Mouse (Mus musculus): Measurements from ENCODE around the gene Mef2d. TPM values are rescaled to one million over a fixed set of nuclear protein-coding genes. Genes with fewer than 3 reads are reported as not detected.
A peak's percentile ranks its signal among the peaks of the same experiment; 100 is the strongest.

Gene Mef2d
- polyA plus RNA-seq, 1 experiment from 2014 or later: 11.1 TPM

GRCm38 (mm10) chr3:88200161-88200971 lies 58.2 kb downstream of the Mef2d start:
- Histone ChIP-seq H3K4me1 (peaks cover 100% of the 10 kb centered on the region), H3K4me3 (peak overlapping the region; percentile 78), H3K27me3 (ENCODE audit: poor library complexity, severe bottlenecking) (peaks cover 100% of the 10 kb centered on the region), H3K9me3 (no peaks in the 10 kb centered on the region), H3K36me3 (replicated peaks) (no peaks in the 10 kb centered on the region), H3K27ac (peak overlapping the region; percentile 98)
- WGBS: under 1% methylated on average over 61 of the region's 61 CpGs
- peak; percentile 63 for DNase-seq (ENCODE audit: extremely low spot score, low spot score)

DNA sequence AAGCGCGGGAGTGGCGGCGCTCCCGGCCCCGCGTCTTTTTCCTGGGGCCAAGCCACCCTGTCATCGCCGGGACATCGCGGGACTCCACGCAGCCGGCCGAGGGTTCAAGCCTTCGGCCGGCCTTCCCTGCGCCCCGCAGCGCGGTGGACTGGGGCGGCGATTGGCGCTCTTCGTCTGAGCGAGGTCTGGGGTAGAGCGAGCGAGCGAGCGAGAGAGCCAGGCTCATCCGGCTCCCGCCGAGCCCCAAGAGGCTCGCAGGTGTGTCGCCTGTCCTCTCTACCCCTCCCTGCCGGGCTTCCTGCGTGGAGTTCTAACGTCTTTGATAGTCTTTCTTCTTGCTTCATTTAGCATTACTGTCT lies 58.8 kb downstream of the Mef2d start:
- Histone ChIP-seq H3K36me3 (replicated peaks) (no peaks in the 10 kb centered on the region), H3K27ac (peak overlapping the region; percentile 98)
- DNase-seq (ENCODE audit: extremely low spot score, low spot score): peak; percentile 34

GRCm38 (mm10) chr3:88201640-88202039 lies 59.5 kb downstream of the Mef2d start:
- 11% methylated on average over 5 of the region's 5 CpGs for WGBS
- H3K9me3 ChIP-seq: no peaks in the 10 kb centered on the region
- peaks cover 100% of the 10 kb centered on the region for H3K27me3 ChIP-seq (ENCODE audit: poor library complexity, severe bottlenecking)
- peak overlapping the region; percentile 98 for H3K27ac ChIP-seq
- peak; percentile 17 for DNase-seq (ENCODE audit: extremely low spot score, low spot score)
- peaks cover 100% of the 10 kb centered on the region for H3K4me1 ChIP-seq
- H3K36me3 ChIP-seq (replicated peaks): no peaks in the 10 kb centered on the region
- peak overlapping the region; percentile 78 for H3K4me3 ChIP-seq

More for the DNA sequence above, 58.8 kb downstream of the Mef2d start:
- WGBS: 0% methylated on average over 37 of the region's 37 CpGs
- peaks cover 100% of the 10 kb centered on the region for H3K27me3 ChIP-seq (ENCODE audit: poor library complexity, severe bottlenecking)
- peak overlapping the region; percentile 78 for H3K4me3 ChIP-seq
- peaks cover 100% of the 10 kb centered on the region for H3K4me1 ChIP-seq
- H3K9me3 ChIP-seq: no peaks in the 10 kb centered on the region

GRCm38 (mm10) chr3:88202986-88203385 lies 60.8 kb downstream of the Mef2d start:
- peak; percentile 21 for DNase-seq (ENCODE audit: extremely low spot score, low spot score)
- Histone ChIP-seq H3K27ac (peak overlapping the region; percentile 98), H3K27me3 (ENCODE audit: poor library complexity, severe bottlenecking) (peaks cover 100% of the 10 kb centered on the region), H3K4me1 (peaks cover 100% of the 10 kb centered on the region), H3K4me3 (peak overlapping the region; percentile 78), H3K36me3 (replicated peaks) (no peaks in the 10 kb centered on the region), H3K9me3 (no peaks in the 10 kb centered on the region)
- WGBS: 4% methylated on average over 6 of the region's 6 CpGs

DNA sequence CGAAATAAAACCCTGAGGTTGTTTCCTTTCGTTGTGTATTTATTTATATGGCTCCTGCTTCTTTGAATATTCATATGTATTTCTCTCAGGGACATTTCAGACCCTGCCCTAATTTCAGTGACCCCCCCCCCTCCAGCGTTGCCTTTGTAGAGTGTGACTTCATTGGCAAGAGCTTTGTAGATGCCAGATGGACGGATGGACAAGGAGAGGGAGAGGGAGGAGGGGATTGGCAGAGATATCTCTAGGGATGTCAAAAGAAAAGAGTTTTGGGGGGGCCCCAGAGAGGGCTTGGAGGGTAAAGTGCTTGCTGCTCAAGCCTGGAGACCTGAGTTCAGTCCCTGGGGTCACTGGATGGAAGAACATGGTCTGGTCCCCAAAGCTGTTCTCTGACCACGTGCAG lies 61.3 kb downstream of the Mef2d start:
- Histone ChIP-seq H3K36me3 (replicated peaks) (no peaks in the 10 kb centered on the region), H3K4me3 (peak overlapping the region; percentile 78), H3K27me3 (ENCODE audit: poor library complexity, severe bottlenecking) (peaks cover 100% of the 10 kb centered on the region), H3K4me1 (peaks cover 100% of the 10 kb centered on the region), H3K9me3 (no peaks in the 10 kb centered on the region), H3K27ac (peak overlapping the region; percentile 98)
- DNase-seq (ENCODE audit: extremely low spot score, low spot score): peak; percentile 15
- WGBS: 7% methylated on average over 5 of the region's 5 CpGs

DNA sequence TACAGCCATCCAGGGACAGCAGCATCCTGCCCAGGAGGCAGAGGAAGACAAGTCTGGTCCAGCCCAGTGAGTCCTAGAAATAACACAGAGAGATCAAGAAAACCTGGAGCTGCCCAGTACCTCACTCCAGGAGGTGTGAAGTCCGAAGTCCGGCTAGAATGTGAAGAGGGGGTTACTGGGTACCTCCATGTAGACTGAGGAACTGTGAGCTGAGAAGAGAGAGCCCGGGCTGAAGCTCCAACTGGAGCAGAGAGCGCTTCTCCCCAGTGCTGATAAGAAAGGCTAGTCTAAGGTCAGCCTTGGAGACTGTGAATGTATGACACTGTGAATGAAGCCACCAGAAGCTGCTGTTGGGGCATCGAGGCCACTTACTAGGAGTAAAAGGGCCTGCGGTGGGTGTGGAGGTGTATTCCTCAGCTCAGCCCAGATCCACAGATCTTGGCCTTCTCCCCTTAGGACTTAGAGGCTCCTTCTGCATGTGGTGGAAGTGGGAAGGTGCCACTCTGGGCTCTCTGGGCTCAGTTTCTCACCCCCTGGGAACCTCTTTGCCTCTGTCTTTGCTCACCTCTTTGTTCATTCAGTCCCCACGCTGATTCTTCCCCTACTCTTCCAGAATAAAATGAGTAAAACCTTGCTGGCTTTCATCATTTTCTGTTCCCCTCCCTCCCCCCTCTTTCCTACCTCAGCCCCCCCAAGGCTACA lies 62.0 kb downstream of the Mef2d start:
- Histone ChIP-seq H3K27me3 (ENCODE audit: poor library complexity, severe bottlenecking) (peaks cover 100% of the 10 kb centered on the region), H3K36me3 (replicated peaks) (peaks cover 2% of the 10 kb centered on the region; the same call in 1 of the 2 replicates), H3K9me3 (no peaks in the 10 kb centered on the region), H3K4me1 (peaks cover 100% of the 10 kb centered on the region), H3K27ac (peak overlapping the region; percentile 98), H3K4me3 (peak overlapping the region; percentile 78)
- peak; percentile 25 for DNase-seq (ENCODE audit: extremely low spot score, low spot score)
- 6% methylated on average over 7 of the region's 7 CpGs for WGBS

- Histone ChIP-seq H3K4me1 (peaks cover 100% of the 10 kb centered on the region), H3K36me3 (replicated peaks) (peaks cover 7% of the 10 kb centered on the region), H3K27ac (peak overlapping the region; percentile 98), H3K9me3 (no peaks in the 10 kb centered on the region), H3K4me3 (peak overlapping the region; percentile 78), H3K27me3 (ENCODE audit: poor library complexity, severe bottlenecking) (peaks cover 100% of the 10 kb centered on the region)
- 9% methylated on average over 1 of the region's 1 CpGs for WGBS
- DNase-seq (ENCODE audit: extremely low spot score, low spot score): peak; percentile 15
Observed at GRCm38 (mm10) chr3:88204751-88205150, 62.6 kb downstream of the Mef2d start.

DNA sequence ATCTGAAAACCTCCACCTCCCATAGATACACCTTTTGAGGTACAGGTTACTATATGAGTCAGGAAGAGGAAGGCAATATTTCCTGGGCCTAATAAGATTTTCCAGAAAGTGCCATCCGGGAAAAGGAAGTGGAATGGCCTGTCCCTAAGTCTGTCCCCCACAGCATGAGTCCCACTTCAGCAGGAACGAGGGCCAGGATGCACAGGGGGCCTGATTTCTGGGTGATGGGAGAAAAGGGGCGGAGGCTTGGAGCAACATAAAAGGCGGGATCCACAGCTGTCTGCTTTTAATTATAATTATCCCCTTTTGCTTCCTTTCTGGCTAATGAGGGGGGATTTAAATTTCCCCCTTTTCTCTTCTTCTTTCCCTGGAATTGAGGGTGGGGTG lies 63.0 kb downstream of the Mef2d start:
- peaks cover 100% of the 10 kb centered on the region for H3K4me1 ChIP-seq
- peaks cover 100% of the 10 kb centered on the region for H3K27me3 ChIP-seq (ENCODE audit: poor library complexity, severe bottlenecking)
- 2% methylated on average over 4 of the region's 4 CpGs for WGBS
- peak overlapping the region; percentile 78 for H3K4me3 ChIP-seq
- DNase-seq (ENCODE audit: extremely low spot score, low spot score): peak; percentile 61
- peak overlapping the region; percentile 98 for H3K27ac ChIP-seq
- no peaks in the 10 kb centered on the region for H3K9me3 ChIP-seq
- H3K36me3 ChIP-seq (replicated peaks): peaks cover 11% of the 10 kb centered on the region

GRCm38 (mm10) chr3:88205563-88206491 lies 63.7 kb downstream of the Mef2d start:
- peak overlapping the region; percentile 78 for H3K4me3 ChIP-seq
- peaks cover 100% of the 10 kb centered on the region for H3K4me1 ChIP-seq
- peak overlapping the region; percentile 98 for H3K27ac ChIP-seq

GRCm38 (mm10) chr3:88206500-88206899 lies 64.3 kb downstream of the Mef2d start:
- Histone ChIP-seq H3K4me1 (peaks cover 100% of the 10 kb centered on the region), H3K27ac (peak overlapping the region; percentile 98), H3K27me3 (ENCODE audit: poor library complexity, severe bottlenecking) (peaks cover 100% of the 10 kb centered on the region), H3K4me3 (peak overlapping the region; percentile 78), H3K9me3 (no peaks in the 10 kb centered on the region), H3K36me3 (replicated peaks) (peaks cover 18% of the 10 kb centered on the region)
- no peak for DNase-seq (ENCODE audit: extremely low spot score, low spot score)
- WGBS: 4% methylated on average over 3 of the region's 3 CpGs

More at GRCm38 (mm10) chr3:88205563-88206491, 63.7 kb downstream of the Mef2d start:
- H3K36me3 ChIP-seq (replicated peaks): peaks cover 16% of the 10 kb centered on the region
- H3K27me3 ChIP-seq (ENCODE audit: poor library complexity, severe bottlenecking): peaks cover 100% of the 10 kb centered on the region
- peak; percentile 81 for DNase-seq (ENCODE audit: extremely low spot score, low spot score)
- WGBS: under 1% methylated on average over 8 of the region's 8 CpGs
- H3K9me3 ChIP-seq: no peaks in the 10 kb centered on the region

DNA sequence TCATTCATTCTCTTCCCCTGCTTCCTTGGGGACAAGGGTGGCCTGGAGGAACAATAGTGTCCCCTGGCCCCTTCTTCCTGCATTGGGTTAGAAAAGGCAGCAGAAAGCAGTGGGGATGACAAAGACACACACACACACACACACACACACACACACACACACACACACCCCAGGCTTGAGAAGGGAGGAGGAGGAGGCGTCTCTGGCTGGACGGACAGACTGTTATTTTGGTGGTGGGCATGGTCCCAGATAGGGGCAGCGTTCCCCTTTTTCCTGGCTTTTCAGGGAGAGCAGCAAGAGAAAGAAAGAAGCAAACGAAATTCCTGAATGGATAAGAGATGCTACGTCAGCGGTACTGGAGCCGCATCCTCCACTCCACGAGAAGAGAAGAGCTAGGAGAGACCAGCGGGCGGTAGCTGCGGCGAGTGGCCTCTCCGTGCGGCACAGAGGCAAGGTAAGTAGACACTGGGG lies 64.8 kb downstream of the Mef2d start:
- peak overlapping the region; percentile 78 for H3K4me3 ChIP-seq
- H3K4me1 ChIP-seq: peaks cover 100% of the 10 kb centered on the region
- WGBS: 2% methylated on average over 14 of the region's 14 CpGs
- peaks cover 100% of the 10 kb centered on the region for H3K27me3 ChIP-seq (ENCODE audit: poor library complexity, severe bottlenecking)
- no peaks in the 10 kb centered on the region for H3K9me3 ChIP-seq
- H3K27ac ChIP-seq: peak overlapping the region; percentile 98
- peaks cover 20% of the 10 kb centered on the region for H3K36me3 ChIP-seq (replicated peaks)
- DNase-seq (ENCODE audit: extremely low spot score, low spot score): peak; percentile 70

All from forebrain, embryonic 10.5 days (tissue).